Mouse (Mus musculus) heart, adult 10 weeks (tissue): ENCODE results near the gene Olfr1281. TPM values are rescaled to one million over a fixed set of nuclear protein-coding genes. Genes with fewer than 3 reads are reported as not detected.

ENCODE experiments used
- polyA plus RNA-seq: library from polyadenylated mRNA; stranded (reverse); fragments of 350-450 nt; fragmentation: Illumina TruSeq; extraction: RNeasy Lipid Tissue Mini Kit (QIAGEN cat#74804); gene quantifications from one replicate; pipeline ENCODE4 v1.2.3, GENCODE M21; 2014; ENCODE audit warnings: low read depth, low replicate concordance

Olfr1281 gene
- not detected for polyA plus RNA-seq

GRCm38 (mm10) chr2:111326220-111326619 is at the start of gene Olfr1281:
TSS of gene Olfr1281 (plus strand) at chr2:111326520.

GRCm38 (mm10) chr2:111289836-111290235 is 36.5 kb upstream of the Olfr1281 start, which contains the start of gene Olfr1278:
TSS of gene Olfr1278 (plus strand) at chr2:111290136.

DNA sequence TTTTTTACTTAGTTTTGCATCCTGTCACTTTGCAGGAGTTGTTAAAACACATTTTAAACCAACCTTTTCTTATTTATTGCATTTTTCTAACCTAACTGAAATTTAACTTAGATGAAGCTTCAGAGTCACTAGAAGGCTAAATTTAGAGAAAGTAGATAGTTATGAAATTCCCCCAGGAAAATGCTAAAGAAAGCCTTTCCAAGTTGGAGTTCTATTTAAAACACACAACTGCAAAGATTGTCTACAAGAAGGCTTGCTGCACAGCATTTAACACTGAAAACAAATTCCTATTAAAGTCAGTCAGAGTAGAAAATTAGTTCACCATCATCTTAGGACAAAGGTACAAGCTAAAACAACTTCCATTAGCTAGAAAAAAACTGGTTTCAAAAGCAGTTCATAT is 25.9 kb upstream of the Olfr1281 start, which contains the start of gene Olfr1279:
TSS of gene Olfr1279 (plus strand) at position 262 of the 400 bp plus-strand sequence.

DNA sequence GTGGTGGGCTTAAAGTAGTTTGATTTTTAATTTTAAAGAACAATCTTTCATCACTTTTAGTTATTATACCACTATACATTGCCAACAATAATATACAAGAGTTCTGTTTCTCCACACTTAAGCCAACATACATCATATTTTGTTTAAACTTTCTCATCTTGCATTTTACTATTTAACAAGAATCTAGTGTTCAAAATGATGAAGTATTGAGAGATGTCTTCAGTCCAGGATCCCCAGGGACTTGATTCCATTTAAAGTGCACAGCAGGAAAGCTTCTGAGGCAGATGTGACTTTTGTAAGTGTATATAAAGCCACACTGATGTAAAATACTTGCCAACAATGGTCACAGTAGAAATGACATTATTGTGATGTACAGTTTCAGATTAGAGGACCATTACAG is 12.6 kb upstream of the Olfr1281 start, which contains the start of gene Olfr1280:
TSS of gene Olfr1280 (plus strand) at position 301 of the 400 bp plus-strand sequence.

DNA sequence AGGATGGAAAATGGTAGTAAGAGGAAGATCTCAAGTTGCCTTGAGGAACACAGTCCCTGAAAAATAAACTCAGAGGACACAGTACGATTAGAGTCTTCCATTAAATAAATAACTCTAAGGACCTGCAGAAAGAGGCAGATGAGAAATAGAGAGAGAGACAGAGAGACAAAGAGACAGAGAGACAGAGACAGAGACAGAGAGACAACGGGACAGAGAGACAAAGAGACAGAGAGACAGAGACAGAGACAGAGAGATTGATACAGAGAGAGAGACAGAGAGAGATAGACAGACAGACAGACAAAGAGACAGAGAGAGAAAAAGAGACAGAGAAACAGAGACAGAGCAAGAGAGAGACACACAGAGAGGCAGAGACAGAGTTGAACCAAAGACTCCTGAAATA is 9.7 kb downstream of the Olfr1281 start, which contains the start of gene Olfr1282:
TSS of gene Olfr1282 (minus strand) at position 101 of the 400 bp plus-strand sequence.

DNA sequence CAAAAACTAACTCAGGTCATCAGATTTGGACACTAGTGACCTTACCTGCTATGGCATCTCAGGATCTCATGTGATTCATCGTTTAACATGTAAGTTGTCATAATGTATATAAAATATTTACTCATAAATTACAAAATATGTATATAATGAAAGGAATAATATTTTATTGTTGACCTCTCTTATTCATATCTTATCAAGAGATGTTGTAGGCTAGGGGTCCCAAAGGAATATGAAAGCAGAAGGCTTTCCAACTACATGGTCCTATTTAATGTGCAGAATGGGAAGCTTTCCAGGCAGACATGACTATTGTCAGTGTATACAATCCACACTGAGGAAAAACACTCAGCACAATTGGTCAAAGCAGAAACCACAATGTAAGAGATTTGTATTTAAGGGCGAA is 40.2 kb downstream of the Olfr1281 start, which contains the start of gene Olfr1283:
TSS of gene Olfr1283 (plus strand) at position 301 of the 400 bp plus-strand sequence.

GRCm38 (mm10) chr2:111375222-111375621 is 48.9 kb downstream of the Olfr1281 start, which contains the start of gene Olfr1284:
TSS of gene Olfr1284 (plus strand) at chr2:111375522.

Other genes with a start within 250 kb of the Olfr1281 start
- gene Gm13941, start 220.5 kb upstream of the Olfr1281 start, polyA plus RNA-seq = not detected
- gene Gm15130, start 173.6 kb upstream of the Olfr1281 start, polyA plus RNA-seq = not detected
- not detected for gene 4930430A15Rik, start 96.9 kb upstream of the Olfr1281 start, polyA plus RNA-seq
- gene Olfr1275, start 91.2 kb upstream of the Olfr1281 start, polyA plus RNA-seq = not detected
- not detected for gene Olfr1276, start 72.0 kb upstream of the Olfr1281 start, polyA plus RNA-seq
- gene Olfr1277, start 52.4 kb upstream of the Olfr1281 start, polyA plus RNA-seq = not detected
- not detected for gene Olfr1278, start 36.4 kb upstream of the Olfr1281 start, polyA plus RNA-seq
- gene Olfr1279, start 25.9 kb upstream of the Olfr1281 start, polyA plus RNA-seq = not detected
- not detected for gene Olfr1280, start 12.5 kb upstream of the Olfr1281 start, polyA plus RNA-seq
- not detected for gene Olfr1282, start 9.6 kb downstream of the Olfr1281 start, polyA plus RNA-seq
- gene Olfr1283, start 40.3 kb downstream of the Olfr1281 start, polyA plus RNA-seq = not detected
- gene Olfr1284, start 49.0 kb downstream of the Olfr1281 start, polyA plus RNA-seq = not detected
- gene Olfr1286, start 96.6 kb downstream of the Olfr1281 start, polyA plus RNA-seq = not detected
- not detected for gene Olfr1287, start 122.6 kb downstream of the Olfr1281 start, polyA plus RNA-seq
- gene Olfr1288, start 147.6 kb downstream of the Olfr1281 start, polyA plus RNA-seq = not detected
- gene Olfr1289, start 154.3 kb downstream of the Olfr1281 start, polyA plus RNA-seq = not detected
- gene Olfr1290, start 167.3 kb downstream of the Olfr1281 start, polyA plus RNA-seq = not detected
- not detected for gene Olfr1291-ps1, start 170.7 kb downstream of the Olfr1281 start, polyA plus RNA-seq
- not detected for gene Olfr1293-ps, start 198.7 kb downstream of the Olfr1281 start, polyA plus RNA-seq
- gene Olfr1294, start 213.8 kb downstream of the Olfr1281 start, polyA plus RNA-seq = not detected
- gene Olfr1295, start 243.2 kb downstream of the Olfr1281 start, polyA plus RNA-seq = not detected